Mouse (Mus musculus) heart, embryonic 13.5 days (tissue): Measurements from ENCODE around the gene Cdc42bpa. TPM values are rescaled to one million over a fixed set of nuclear protein-coding genes. Genes with fewer than 3 reads are reported as not detected.
A peak's percentile ranks its signal among the peaks of the same experiment; 100 is the strongest.

ENCODE experiments used
- ATAC-seq: fragments of 200-750 bp; cut with Nextera tagmentation; 2 replicates; pipeline ENCODE4 v1.8.0; 2017; ENCODE audit warnings: moderate TSS enrichment; ENCODE audit not compliant: insufficient number of reproducible peaks, low FRiP score, low TSS enrichment; ENCODE audit errors: extremely low read depth
- H3K27ac ChIP-seq: fragments of 300-500 bp; sonication (generic); replicated peaks from 2 replicates; pipeline ENCODE4 v1.5.1; 2015; ENCODE audit warnings: moderate library complexity, mild to moderate bottlenecking, inconsistent platforms
- H3K27me3 ChIP-seq: fragments of 300-500 bp; sonication (generic); replicated peaks from 2 replicates; pipeline ENCODE4 v1.6.1; 2015; ENCODE audit warnings: mild to moderate bottlenecking, inconsistent platforms
- H3K36me3 ChIP-seq: fragments of 300-500 bp; sonication (generic); 2 replicates; pipeline ENCODE4 v1.6.1; 2015; ENCODE audit warnings: mild to moderate bottlenecking, inconsistent platforms
- H3K4me1 ChIP-seq: fragments of 300-500 bp; sonication (generic); 2 replicates; pipeline ENCODE4 v1.6.1; 2015; ENCODE audit warnings: inconsistent platforms
- H3K4me2 ChIP-seq: fragments of 300-500 bp; sonication (generic); 2 replicates; pipeline ENCODE4 v1.6.1; 2015; ENCODE audit warnings: inconsistent platforms, mild to moderate bottlenecking, moderate library complexity
- H3K4me3 ChIP-seq: fragments of 300-500 bp; sonication (generic); 2 replicates; pipeline ENCODE4 v1.5.1; 2015; ENCODE audit warnings: moderate library complexity, mild to moderate bottlenecking, inconsistent platforms
- H3K9ac ChIP-seq: fragments of 300-500 bp; sonication (generic); 2 replicates; pipeline ENCODE4 v1.6.1; 2015; ENCODE audit warnings: inconsistent platforms, mild to moderate bottlenecking, moderate library complexity
- H3K9me3 ChIP-seq: fragments of 300-500 bp; sonication (generic); 2 replicates; pipeline ENCODE4 v1.6.1; 2016; ENCODE audit warnings: inconsistent platforms
- WGBS: fragments of 180-500 bp; shearing (Covaris S2); methylation state at CpG from one replicate; pipeline ENCODE4 v1.1.7; 2015; ENCODE audit warnings: mixed read lengths; 5-methylcytosine and 5-hydroxymethylcytosine counted together
- polyA plus RNA-seq: library from polyadenylated mRNA; unstranded; fragments of >200 nt; fragmentation: Nextera tagmentation; extraction: Ambion mirVana; gene quantifications from 2 replicates; pipeline ENCODE4 v1.2.1, GENCODE M21; 2015

Gene Cdc42bpa
- polyA plus RNA-seq, 1 experiment from 2014 or later, result 9.2 TPM

DNA sequence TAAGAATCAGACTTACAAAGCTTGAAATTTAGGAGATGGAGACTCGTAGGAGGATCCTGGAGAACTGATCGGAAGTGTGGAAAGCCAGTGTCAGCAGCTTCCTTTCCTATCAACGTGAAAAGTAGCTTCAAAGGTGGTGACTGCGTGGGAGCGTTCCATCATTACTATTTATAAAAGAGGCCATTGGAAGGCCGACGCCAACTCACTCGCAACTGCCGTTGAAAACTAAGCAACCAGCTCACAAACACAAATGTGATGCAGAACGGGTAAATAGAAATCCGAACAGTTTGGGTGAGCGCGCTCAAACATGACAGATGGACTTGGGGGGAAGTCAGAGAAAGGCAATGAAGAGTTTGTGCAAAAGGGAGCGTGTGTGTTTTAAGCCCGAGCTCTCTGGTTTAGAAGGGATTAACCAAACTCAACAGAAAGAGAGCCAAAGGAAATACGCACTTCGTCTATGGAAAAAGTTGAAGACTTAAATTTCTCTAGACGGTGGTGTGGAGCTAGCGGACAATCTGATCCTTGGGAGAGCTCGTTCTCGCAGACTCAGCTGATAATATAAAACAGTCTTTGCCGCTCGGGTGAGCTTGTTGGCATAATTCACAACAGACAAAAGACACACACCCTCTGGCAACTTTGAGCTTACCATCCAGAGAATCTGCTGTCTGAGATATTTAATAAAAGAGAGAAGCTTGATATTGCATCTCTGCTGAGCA lies 20.0 kb upstream of the Cdc42bpa start:
- Histone ChIP-seq H3K9me3 (no peaks in the 10 kb centered on the region), H3K4me1 (peaks cover 11% of the 10 kb centered on the region), H3K9ac (no peak overlapping the region), H3K4me2 (peak overlapping the region; percentile 32), H3K4me3 (no peak overlapping the region), H3K36me3 (no peaks in the 10 kb centered on the region), H3K27ac (no peak overlapping the region), H3K27me3 (0 out of 2 replicates have a peak, but pooled peaks cover 2% of the 10 kb centered on the region)
- 45% methylated on average over 23 of the region's 23 CpGs for WGBS
- no peak for ATAC-seq

DNA sequence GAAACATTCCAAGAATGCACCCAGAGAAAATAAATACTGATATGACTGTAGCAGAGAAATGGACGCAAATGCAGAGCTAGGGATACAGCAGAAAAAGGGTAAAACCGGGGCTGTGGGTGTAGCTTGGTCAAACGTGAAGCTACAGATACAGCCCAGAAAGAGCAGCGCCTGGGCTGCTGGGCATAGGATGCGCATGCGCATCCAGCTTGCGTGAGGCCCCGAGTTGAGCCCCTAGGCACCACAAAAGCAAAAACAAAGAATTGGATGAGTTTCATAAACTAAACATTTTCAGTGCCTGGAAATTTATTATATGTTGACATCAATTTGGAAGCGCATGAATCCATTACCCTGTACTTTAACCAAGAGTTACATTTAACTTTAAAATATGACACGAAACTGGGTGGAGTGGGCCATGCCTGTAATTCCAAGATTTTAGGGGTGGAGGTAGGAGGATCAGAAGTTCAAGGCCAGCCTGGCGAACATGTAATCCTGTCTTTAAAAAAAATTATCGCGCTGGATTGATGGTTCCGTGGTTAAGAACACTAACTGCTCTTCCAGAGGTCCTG lies 19.4 kb upstream of the Cdc42bpa start:
- Histone ChIP-seq H3K27me3 (0 out of 2 replicates have a peak, but pooled peaks cover 2% of the 10 kb centered on the region), H3K27ac (no peak overlapping the region), H3K4me1 (peaks cover 11% of the 10 kb centered on the region), H3K4me2 (peak overlapping the region; percentile 32), H3K9me3 (no peaks in the 10 kb centered on the region), H3K36me3 (no peaks in the 10 kb centered on the region), H3K9ac (no peak overlapping the region), H3K4me3 (no peak overlapping the region)
- no peak for ATAC-seq
- 83% methylated on average over 14 of the region's 14 CpGs for WGBS

DNA sequence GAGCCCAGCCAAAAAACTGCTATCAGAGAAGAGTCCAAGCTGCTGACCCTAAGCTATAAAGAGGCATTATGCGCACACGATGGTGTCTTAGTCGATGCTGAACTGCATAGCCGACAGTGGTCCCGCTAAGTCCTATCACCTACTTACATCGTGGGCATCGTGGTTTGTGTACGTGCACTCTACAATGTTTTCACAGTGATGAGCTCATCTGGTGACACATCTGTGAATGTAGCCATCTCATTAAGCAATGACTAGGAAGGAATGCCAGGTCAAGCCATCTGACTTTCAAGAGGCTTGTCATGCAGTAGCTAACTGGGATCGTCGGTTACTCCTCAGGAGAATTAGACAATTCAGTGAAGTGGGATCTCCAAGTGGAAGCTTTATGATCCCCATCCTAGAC lies 15.3 kb upstream of the Cdc42bpa start:
- Histone ChIP-seq H3K4me3 (no peak overlapping the region), H3K9ac (no peak overlapping the region), H3K4me2 (no peak overlapping the region), H3K4me1 (peaks cover 14% of the 10 kb centered on the region), H3K9me3 (no peaks in the 10 kb centered on the region), H3K27me3 (no peaks in the 10 kb centered on the region), H3K36me3 (no peaks in the 10 kb centered on the region), H3K27ac (no peak overlapping the region)
- WGBS, result 80% methylated on average over 10 of the region's 10 CpGs
- no peak for ATAC-seq

DNA sequence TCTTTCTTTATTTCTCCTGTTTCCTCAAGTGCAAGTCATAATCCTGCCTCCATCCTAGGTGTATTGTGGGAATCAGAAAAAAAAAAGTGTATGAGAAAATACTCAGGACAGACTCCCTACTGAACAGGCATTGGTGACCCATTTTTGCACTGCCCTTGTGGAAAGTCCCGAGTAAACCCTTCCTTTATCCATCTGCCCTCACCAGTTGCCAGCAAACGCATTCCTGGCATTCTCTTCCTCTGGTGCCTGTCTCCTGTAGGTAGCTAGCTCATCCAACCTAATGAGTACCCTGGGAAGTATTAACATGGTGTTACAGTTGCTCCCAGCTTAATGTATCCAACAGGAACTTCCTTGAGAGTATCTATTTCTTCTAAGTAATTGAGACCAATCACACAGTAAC lies 13.7 kb upstream of the Cdc42bpa start:
- no peak overlapping the region for H3K27ac ChIP-seq
- no peak for ATAC-seq
- H3K9ac ChIP-seq, result no peak overlapping the region
- peaks cover 5% of the 10 kb centered on the region; the same call in 1 of the 2 replicates for H3K4me1 ChIP-seq
- no peaks in the 10 kb centered on the region for H3K27me3 ChIP-seq
- 20% methylated on average over 2 of the region's 2 CpGs for WGBS
- no peaks in the 10 kb centered on the region for H3K9me3 ChIP-seq
- H3K4me2 ChIP-seq, result no peak overlapping the region
- H3K36me3 ChIP-seq, result no peaks in the 10 kb centered on the region
- H3K4me3 ChIP-seq, result no peak overlapping the region

DNA sequence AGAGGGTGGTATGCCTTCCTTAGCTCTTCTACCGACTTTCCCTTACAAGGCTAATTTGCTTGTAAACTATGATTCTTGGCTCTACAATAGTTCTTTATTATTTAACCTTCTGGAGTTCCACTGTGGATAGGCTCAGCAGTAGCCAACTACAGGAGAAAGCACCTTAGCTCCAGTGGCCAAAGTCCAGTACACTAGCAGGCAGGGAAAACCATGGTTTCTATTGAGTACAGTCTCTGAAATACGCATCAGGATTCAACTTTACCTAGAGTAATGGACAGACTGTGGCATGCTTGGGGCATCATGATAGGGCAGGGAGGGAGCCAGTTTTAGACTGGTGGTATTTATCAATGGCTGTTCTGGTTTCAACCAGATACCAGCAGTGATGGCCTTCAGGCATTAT lies 12.6 kb upstream of the Cdc42bpa start:
- Histone ChIP-seq H3K36me3 (no peaks in the 10 kb centered on the region), H3K9ac (no peak overlapping the region), H3K4me1 (peaks cover 5% of the 10 kb centered on the region; the same call in 1 of the 2 replicates), H3K4me3 (no peak overlapping the region), H3K27me3 (no peaks in the 10 kb centered on the region), H3K9me3 (no peaks in the 10 kb centered on the region), H3K4me2 (no peak overlapping the region), H3K27ac (no peak overlapping the region)
- ATAC-seq, result no peak
- 86% methylated on average over 2 of the region's 2 CpGs for WGBS

DNA sequence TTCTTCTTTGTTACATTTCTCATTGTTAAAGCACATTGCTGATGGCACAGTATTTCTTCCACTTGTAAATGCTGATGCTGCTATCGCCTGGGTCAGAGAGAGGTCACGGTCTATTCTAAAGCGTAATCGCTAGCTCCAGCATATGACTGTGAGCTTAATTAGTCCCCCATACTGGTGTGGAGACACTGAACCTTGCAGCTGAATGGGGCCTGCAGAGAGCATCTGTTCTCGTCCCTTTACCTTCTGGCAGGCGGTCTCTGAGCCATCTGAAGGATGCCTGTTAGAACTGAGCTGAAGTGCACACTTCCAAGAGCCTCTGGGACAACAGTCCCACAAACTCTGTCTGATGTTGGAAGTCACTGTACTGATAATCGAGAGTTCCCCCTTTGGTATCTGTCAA lies 8.7 kb upstream of the Cdc42bpa start:
- 71% methylated on average over 7 of the region's 7 CpGs for WGBS

DNA sequence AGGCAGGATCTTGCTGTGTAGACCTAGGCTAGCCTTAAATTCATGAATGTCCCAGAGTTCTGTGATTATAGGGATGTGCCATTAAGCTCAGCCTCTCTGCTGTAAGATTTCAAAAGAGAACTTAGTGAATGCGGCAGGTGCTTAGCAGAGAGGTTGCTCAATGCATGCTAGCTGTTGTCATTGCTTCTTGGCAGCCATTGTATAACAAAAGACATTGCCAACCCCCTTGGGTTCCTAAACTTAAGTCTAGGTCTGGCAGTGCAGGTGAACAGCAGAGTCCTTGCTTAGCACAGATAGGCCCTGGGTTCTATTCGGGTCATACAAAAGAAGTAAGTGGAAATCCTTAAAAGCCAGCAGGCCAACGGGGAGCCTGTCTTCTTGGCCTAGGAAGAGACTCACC lies 7.0 kb upstream of the Cdc42bpa start:
- no peak overlapping the region for H3K4me3 ChIP-seq
- peaks cover 3% of the 10 kb centered on the region; the same call in 1 of the 2 replicates for H3K27me3 ChIP-seq
- H3K9me3 ChIP-seq, result no peaks in the 10 kb centered on the region
- H3K9ac ChIP-seq, result no peak overlapping the region
- 71% methylated on average over 3 of the region's 3 CpGs for WGBS
- H3K4me2 ChIP-seq, result no peak overlapping the region
- ATAC-seq, result no peak
- no peaks in the 10 kb centered on the region for H3K4me1 ChIP-seq
- no peaks in the 10 kb centered on the region for H3K36me3 ChIP-seq
- no peak overlapping the region for H3K27ac ChIP-seq

More for the DNA sequence above, 8.7 kb upstream of the Cdc42bpa start:
- no peak overlapping the region for H3K4me3 ChIP-seq
- no peak overlapping the region for H3K9ac ChIP-seq
- ATAC-seq, result no peak
- H3K36me3 ChIP-seq, result no peaks in the 10 kb centered on the region
- peaks cover 3% of the 10 kb centered on the region; the same call in 1 of the 2 replicates for H3K27me3 ChIP-seq
- H3K4me2 ChIP-seq, result no peak overlapping the region
- H3K4me1 ChIP-seq, result peaks cover 2% of the 10 kb centered on the region; the same call in 1 of the 2 replicates
- H3K9me3 ChIP-seq, result no peaks in the 10 kb centered on the region
- H3K27ac ChIP-seq, result no peak overlapping the region

DNA sequence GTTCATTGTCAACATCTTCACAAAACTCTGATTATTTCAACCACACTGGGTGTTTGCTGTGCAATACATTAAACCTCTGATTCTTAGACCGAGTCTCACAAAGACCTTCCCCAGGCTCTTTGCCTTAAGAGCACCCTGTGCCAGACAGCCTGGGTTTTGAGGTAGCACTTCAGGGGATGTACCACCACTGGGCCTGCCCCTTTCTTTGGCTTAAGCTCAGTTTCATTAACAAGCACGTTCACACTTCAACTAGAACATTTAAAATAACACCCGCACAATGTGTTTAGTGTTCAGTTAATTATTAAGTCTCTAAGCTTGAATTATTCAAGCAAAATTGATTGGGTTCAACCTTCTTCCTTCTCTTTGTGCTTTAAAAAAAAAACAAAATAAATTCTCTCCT lies 2.8 kb upstream of the Cdc42bpa start:
- Histone ChIP-seq H3K27me3 (peaks cover 3% of the 10 kb centered on the region; the same call in 1 of the 2 replicates), H3K4me1 (peaks cover 21% of the 10 kb centered on the region), H3K36me3 (no peaks in the 10 kb centered on the region), H3K9ac (no peak overlapping the region), H3K27ac (no peak overlapping the region), H3K4me3 (no peak overlapping the region), H3K4me2 (no peak overlapping the region), H3K9me3 (no peaks in the 10 kb centered on the region)
- 66% methylated on average over 3 of the region's 3 CpGs for WGBS
- no peak for ATAC-seq

DNA sequence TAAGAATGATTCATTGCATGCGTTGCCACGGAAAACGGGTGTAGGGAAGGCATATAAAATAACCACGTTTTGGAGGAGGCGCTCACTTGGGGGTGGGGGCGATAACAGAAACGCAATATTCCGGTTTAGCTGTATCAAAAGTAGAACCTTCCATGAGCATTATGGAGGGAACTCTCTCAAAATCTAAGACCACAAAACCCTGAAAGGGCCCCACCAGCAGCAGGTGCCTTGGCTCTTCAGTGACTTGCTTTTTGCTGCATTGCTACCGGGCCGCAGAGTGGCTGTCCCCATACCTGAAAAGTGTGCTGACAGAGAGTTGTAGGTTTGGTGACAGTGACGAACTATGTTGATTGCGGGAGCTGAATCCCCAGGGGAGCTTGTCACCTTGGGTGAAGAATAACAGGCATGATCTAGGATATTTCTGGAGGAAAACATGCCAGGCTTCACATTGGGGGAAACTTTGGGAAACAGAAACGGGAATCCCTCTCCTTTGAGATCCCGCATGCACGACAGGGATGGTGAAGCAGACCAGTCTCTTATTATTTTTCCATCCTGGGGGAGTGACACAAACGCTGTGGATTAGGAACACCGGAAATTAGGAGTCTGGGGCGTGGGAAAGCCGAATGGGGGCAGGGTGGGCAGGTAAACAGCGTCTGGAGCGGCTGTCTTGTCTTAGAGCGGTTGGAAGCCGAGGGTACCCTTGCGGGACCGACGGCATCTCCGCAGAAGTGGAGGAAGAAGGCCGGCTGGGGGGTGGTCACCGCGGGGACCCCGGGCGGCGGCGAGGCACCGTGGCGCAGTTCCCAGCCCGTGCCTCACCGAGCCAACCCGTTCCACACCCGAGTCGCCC lies 1.2 kb upstream of the Cdc42bpa start:
- H3K9me3 ChIP-seq, result no peaks in the 10 kb centered on the region
- H3K4me3 ChIP-seq, result peak overlapping the region; percentile 86
- ATAC-seq, result no peak
- H3K36me3 ChIP-seq, result no peaks in the 10 kb centered on the region
- 6% methylated on average over 37 of the region's 41 CpGs for WGBS
- H3K4me1 ChIP-seq, result peaks cover 31% of the 10 kb centered on the region
- peak overlapping the region; percentile 80 for H3K4me2 ChIP-seq
- peaks cover 3% of the 10 kb centered on the region; the same call in 1 of the 2 replicates for H3K27me3 ChIP-seq
- peak overlapping the region; percentile 96 for H3K27ac ChIP-seq
- H3K9ac ChIP-seq, result peak overlapping the region; percentile 97

DNA sequence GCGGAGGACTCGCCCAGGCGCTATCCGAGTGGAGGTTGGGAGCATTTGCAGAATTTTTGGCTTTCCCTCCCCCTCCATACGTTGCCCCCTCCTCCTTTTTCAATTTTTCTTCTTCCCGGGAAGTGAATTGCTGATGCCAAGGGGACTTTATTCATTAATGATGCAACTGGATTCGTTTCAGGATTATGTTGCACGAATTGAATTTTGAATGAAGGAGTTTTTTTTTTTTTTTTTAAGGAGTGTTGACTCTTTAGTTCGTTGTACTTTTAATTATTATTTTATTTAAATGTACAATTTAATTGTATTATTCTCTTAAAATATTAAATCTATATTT lies 238 bp downstream of the Cdc42bpa start:
- no peaks in the 10 kb centered on the region for H3K9me3 ChIP-seq
- WGBS, result 0% methylated on average over 9 of the region's 9 CpGs
- no peak for ATAC-seq

DNA sequence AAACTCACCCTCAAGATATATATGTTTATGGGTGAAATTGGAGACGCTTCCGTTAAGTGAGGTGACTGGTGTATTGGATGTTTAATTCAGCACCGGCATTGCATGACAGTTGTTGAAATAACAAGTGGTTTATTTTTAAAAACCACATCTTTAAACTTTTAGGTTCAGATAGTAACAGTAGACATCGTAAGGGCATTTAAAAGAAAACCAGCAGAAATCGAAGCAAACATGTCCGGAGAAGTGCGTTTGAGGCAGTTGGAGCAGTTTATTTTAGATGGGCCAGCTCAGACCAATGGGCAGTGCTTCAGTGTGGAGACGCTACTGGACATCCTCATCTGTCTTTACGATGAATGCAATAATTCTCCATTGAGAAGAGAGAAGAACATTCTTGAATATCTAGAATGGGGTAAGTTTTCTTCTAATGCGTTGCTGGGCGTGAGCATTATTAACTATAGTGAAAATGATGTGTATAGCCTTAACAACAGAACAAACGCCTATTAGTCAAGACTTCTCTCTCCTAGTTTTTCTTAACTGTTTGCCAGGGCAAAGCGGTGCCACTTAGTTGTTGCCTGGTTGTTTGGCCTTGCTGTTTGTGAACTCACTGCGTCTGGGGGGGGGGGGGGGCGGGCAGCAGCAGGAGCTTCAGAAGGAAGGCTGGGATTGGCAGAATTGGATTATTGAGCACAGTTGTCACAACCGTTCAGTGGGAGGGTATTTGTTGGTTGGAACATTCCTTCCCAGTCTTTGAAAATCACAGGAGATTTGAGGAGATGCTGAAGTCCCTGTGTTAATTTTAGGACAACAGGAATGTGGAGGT lies 818 bp downstream of the Cdc42bpa start:
- Histone ChIP-seq H3K4me1 (peaks cover 34% of the 10 kb centered on the region), H3K36me3 (no peaks in the 10 kb centered on the region), H3K27ac (no peak overlapping the region), H3K9me3 (no peaks in the 10 kb centered on the region), H3K4me2 (peak overlapping the region; percentile 80), H3K4me3 (peak overlapping the region; percentile 86), H3K27me3 (no peaks in the 10 kb centered on the region), H3K9ac (peak overlapping the region; percentile 74)
- ATAC-seq, result no peak
- 3% methylated on average over 16 of the region's 16 CpGs for WGBS

More for the DNA sequence above, 238 bp downstream of the Cdc42bpa start:
- peak overlapping the region; percentile 80 for H3K4me2 ChIP-seq
- H3K4me1 ChIP-seq, result peaks cover 34% of the 10 kb centered on the region
- peak overlapping the region; percentile 96 for H3K27ac ChIP-seq
- H3K27me3 ChIP-seq, result no peaks in the 10 kb centered on the region
- H3K4me3 ChIP-seq, result peak overlapping the region; percentile 86
- H3K9ac ChIP-seq, result peak overlapping the region; percentile 97
- H3K36me3 ChIP-seq, result no peaks in the 10 kb centered on the region
